Mouse (Mus musculus): ENCODE data around the gene Bfsp2. TPM values are rescaled to one million over a fixed set of nuclear protein-coding genes. Genes with fewer than 3 reads are reported as not detected.

Gene Bfsp2
- total and polyA plus RNA-seq, 2 experiments from 2014 or later: 2.4 to 2.6 TPM

DNA sequence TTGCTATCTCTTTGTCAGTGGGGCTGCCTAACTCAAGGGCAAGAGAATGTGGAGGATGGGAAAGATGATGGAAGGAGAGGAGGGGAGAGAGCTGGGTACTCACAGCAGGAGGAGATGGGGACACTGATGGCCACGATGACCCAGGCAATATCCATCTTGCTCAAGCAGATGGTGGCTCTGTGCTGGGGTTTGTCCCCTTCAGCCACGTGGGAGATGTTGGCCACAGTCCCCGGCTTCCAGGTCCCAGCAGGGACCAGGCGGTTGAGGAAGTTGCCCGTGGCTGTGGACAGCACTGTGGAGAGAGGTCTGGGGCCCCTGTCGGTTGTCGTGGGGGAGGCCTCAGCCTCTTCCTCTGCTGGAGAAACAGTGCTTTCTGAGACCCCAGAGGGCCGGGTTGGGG, 18.5 kb upstream of the Bfsp2 start:
- Histone ChIP-seq H3K9me3 (ENCODE audit: low read length) (no peaks in the 10 kb centered on the region), H3K4me2 (ENCODE audit: low read depth) (no peak overlapping the region), H3K9ac (no peak overlapping the region), H3K4me3 (ENCODE audit: low read depth, low read length) (no peak overlapping the region), H3K4me1 (ENCODE audit: insufficient read depth) (peaks cover 23% of the 10 kb centered on the region), H3K36me3 (ENCODE audit: insufficient read depth) (peaks cover 15% of the 10 kb centered on the region), H3K27ac (ENCODE audit: low read depth, low read length) (no peak overlapping the region), H3K27me3 (ENCODE audit: insufficient read depth, low read length) (no peaks in the 10 kb centered on the region)
- 71% methylated on average over 8 of the region's 8 CpGs for WGBS
- TF ChIP-seq CTCF (IDR thresholded peaks at IDR 0.05; ENCODE audit: low read depth): no peak
- ATAC-seq (no peak), DNase-seq (no peak)

DNA sequence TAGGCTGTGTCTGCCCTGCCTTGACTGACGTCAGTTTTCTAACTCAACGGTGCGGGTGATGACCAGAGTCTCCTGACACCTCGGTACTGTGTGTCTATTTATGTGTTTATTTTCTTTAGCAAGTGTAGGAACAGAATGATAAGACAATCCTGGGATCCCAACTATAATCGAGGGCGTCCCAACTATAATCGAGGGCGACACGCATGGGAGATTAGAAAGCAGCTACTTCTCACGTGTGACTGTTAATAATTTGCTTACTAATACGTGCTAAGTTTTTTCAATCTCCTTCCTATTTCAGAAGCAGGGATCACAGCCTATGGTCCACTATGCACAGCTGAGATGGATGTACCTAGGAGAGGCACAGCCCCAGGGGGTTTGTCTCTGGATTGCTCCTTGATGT, 15.2 kb upstream of the Bfsp2 start:
- H3K4me2 ChIP-seq (ENCODE audit: low read depth): no peak overlapping the region
- H3K4me3 ChIP-seq (ENCODE audit: low read depth, low read length): no peak overlapping the region
- peaks cover 15% of the 10 kb centered on the region for H3K36me3 ChIP-seq (ENCODE audit: insufficient read depth)
- H3K27me3 ChIP-seq (ENCODE audit: insufficient read depth, low read length): no peaks in the 10 kb centered on the region
- ATAC-seq (no peak), DNase-seq (no peak)
- peaks cover 3% of the 10 kb centered on the region; the same call in 1 of the 2 replicates for H3K4me1 ChIP-seq (ENCODE audit: insufficient read depth)
- 85% methylated on average over 11 of the region's 11 CpGs for WGBS
- no peak overlapping the region for H3K27ac ChIP-seq (ENCODE audit: low read depth, low read length)
- no peak overlapping the region for H3K9ac ChIP-seq
- TF ChIP-seq CTCF (IDR thresholded peaks at IDR 0.05; ENCODE audit: low read depth): no peak
- H3K9me3 ChIP-seq (ENCODE audit: low read length): no peaks in the 10 kb centered on the region

DNA sequence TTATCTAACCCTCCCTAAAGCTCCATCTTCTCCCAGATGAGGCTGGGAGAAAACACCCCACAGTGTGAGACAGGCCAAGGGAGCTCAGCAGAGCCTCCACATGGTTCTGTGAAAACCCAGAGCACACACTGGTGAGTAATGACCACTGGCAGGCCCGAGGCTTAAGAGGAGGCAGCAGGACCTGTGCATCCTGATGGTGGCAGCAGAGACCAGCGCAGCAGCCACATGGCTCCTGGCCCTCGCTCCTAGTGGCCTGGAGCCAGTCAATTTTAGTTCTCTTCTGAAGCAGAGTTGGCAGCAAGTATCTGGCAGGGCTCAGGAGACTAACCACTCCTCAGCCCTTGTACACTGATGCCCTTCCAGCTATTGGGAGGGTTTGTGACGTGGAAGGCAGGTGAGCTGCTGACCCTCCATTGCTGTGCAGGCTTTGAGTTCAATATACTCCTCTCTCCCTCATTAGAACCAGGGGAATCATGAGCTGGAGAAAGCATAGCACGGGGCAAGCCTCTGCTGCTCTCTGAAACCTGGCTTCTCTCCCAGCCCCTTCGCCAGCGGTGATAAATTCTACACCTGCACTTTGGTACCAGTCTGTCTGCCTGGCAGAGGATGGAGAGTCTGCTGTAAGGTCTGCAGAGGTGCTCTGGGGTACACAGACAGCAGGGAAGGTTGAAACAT, 14.3 kb upstream of the Bfsp2 start:
- H3K9ac ChIP-seq: no peak overlapping the region
- H3K36me3 ChIP-seq (ENCODE audit: insufficient read depth): peaks cover 13% of the 10 kb centered on the region
- no peaks in the 10 kb centered on the region for H3K27me3 ChIP-seq (ENCODE audit: insufficient read depth, low read length)
- TF ChIP-seq CTCF (IDR thresholded peaks at IDR 0.05; ENCODE audit: low read depth): peak; percentile 98
- 14% methylated on average over 7 of the region's 7 CpGs for WGBS
- ATAC-seq: peak; percentile 90
- H3K4me1 ChIP-seq (ENCODE audit: insufficient read depth): peaks cover 3% of the 10 kb centered on the region; the same call in 1 of the 2 replicates
- no peak overlapping the region for H3K4me3 ChIP-seq (ENCODE audit: low read depth, low read length)
- peak; percentile 92 for DNase-seq
- no peaks in the 10 kb centered on the region for H3K9me3 ChIP-seq (ENCODE audit: low read length)
- no peak overlapping the region for H3K4me2 ChIP-seq (ENCODE audit: low read depth)
- no peak overlapping the region for H3K27ac ChIP-seq (ENCODE audit: low read depth, low read length)

DNA sequence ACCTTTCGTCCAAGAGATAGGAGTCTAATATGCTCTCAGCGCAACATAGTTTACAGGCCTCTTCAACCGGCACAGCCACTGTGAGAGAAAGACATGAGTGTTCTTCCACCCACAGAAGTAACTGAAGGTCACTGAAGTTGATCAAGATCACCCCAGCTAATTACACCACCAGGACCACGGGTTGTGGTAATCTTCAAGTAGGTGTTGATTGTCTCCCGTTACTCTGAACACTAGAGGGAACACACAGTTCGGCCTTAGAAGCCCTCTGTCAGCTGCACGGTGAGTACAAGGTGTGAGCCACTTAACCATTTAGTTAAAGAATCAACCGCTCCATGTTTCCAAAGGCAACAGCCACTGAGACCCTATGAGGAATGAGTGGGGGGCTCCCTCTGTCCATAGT, 11.8 kb upstream of the Bfsp2 start:
- no peak overlapping the region for H3K9ac ChIP-seq
- peaks cover 17% of the 10 kb centered on the region for H3K36me3 ChIP-seq (ENCODE audit: insufficient read depth)
- ATAC-seq: no peak
- WGBS: 81% methylated on average over 8 of the region's 8 CpGs
- no peak for TF ChIP-seq CTCF (IDR thresholded peaks at IDR 0.05; ENCODE audit: low read depth)
- H3K4me3 ChIP-seq (ENCODE audit: low read depth, low read length): no peak overlapping the region
- H3K9me3 ChIP-seq (ENCODE audit: low read length): no peaks in the 10 kb centered on the region
- H3K27ac ChIP-seq (ENCODE audit: low read depth, low read length): no peak overlapping the region
- DNase-seq: no peak
- H3K27me3 ChIP-seq (ENCODE audit: insufficient read depth, low read length): no peaks in the 10 kb centered on the region
- no peak overlapping the region for H3K4me2 ChIP-seq (ENCODE audit: low read depth)
- peaks cover 3% of the 10 kb centered on the region; the same call in 1 of the 2 replicates for H3K4me1 ChIP-seq (ENCODE audit: insufficient read depth)

DNA sequence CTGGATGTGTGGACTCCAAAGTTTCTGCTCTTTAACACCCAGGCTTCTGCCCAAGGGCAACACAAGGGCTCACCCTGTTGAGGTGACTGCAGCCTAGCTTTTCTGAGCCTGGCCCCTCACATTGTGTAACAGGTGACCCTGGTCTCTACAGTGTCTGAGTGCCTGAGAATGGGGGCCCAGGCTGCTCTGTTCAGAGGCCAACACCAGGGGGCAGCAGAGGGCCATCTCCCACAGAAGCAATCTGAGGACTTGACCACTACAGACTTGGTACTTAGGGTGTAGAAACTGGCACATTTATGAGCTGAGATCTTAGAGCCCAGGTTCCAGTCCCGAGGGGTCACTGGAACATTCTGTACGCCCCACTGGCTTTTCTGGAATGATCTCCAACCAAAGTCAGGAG, 10.2 kb upstream of the Bfsp2 start:
- peak; percentile 64; the same call in 1 of the 2 replicates for ATAC-seq
- DNase-seq: peak; percentile 80
- TF ChIP-seq CTCF (IDR thresholded peaks at IDR 0.05; ENCODE audit: low read depth): peak; percentile 95
- no peaks in the 10 kb centered on the region for H3K9me3 ChIP-seq (ENCODE audit: low read length)
- H3K27ac ChIP-seq (ENCODE audit: low read depth, low read length): no peak overlapping the region
- no peak overlapping the region for H3K9ac ChIP-seq
- H3K27me3 ChIP-seq (ENCODE audit: insufficient read depth, low read length): no peaks in the 10 kb centered on the region
- peaks cover 14% of the 10 kb centered on the region; the same call in 1 of the 2 replicates for H3K36me3 ChIP-seq (ENCODE audit: insufficient read depth)
- no peak overlapping the region for H3K4me3 ChIP-seq (ENCODE audit: low read depth, low read length)
- H3K4me1 ChIP-seq (ENCODE audit: insufficient read depth): peaks cover 3% of the 10 kb centered on the region; the same call in 1 of the 2 replicates
- 31% methylated on average over 2 of the region's 2 CpGs for whole genome bisulfite sequencing
- no peak overlapping the region for H3K4me2 ChIP-seq (ENCODE audit: low read depth)

DNA sequence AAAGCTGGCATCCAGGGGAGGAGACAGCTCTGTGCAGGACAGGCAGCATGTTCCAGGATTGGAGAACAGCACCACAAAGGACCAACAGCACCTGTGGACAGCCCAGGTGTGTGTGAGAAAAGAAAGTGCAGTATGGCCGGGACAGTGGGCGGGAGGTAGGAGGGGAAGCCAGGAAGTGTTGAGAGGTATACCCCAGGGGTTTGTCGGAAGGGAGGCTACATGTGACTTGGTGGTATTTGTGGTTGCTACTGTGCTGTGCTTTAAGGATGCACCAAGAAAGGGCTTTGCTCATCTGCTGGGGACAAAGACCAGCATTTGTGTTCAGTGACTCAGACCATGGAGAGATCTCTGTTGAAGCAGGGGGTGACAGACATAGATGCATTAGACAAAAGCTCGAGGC, 9.7 kb upstream of the Bfsp2 start:
- DNase-seq: no peak
- H3K27ac ChIP-seq (ENCODE audit: low read depth, low read length): no peak overlapping the region
- peaks cover 3% of the 10 kb centered on the region; the same call in 1 of the 2 replicates for H3K4me1 ChIP-seq (ENCODE audit: insufficient read depth)
- no peak for TF ChIP-seq CTCF (IDR thresholded peaks at IDR 0.05; ENCODE audit: low read depth)
- WGBS: 90% methylated on average over 4 of the region's 4 CpGs
- H3K4me2 ChIP-seq (ENCODE audit: low read depth): no peak overlapping the region
- no peaks in the 10 kb centered on the region for H3K9me3 ChIP-seq (ENCODE audit: low read length)
- H3K4me3 ChIP-seq (ENCODE audit: low read depth, low read length): no peak overlapping the region
- H3K36me3 ChIP-seq (ENCODE audit: insufficient read depth): peaks cover 14% of the 10 kb centered on the region; the same call in 1 of the 2 replicates
- H3K27me3 ChIP-seq (ENCODE audit: insufficient read depth, low read length): no peaks in the 10 kb centered on the region
- ATAC-seq: no peak
- no peak overlapping the region for H3K9ac ChIP-seq

DNA sequence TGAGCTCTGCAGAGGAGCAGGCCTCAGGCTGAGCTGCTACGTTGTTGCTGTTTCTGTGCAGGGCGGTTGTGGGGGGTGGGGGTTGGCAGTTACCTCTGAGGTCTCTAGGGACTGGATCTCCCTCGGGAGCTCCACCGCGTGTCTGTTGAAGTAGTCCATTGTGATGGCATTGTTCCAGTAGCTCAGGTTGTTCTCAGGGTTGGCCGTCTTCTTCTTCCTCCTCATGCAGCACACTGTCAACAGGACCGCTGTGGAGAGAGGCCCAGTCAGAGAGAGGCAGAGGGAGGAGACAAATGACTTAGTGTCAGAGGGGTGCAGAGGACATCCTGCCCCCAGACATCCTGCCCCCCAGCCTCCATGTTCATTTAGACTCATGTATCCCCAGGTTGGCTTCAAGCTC, 8.9 kb upstream of the Bfsp2 start:
- 67% methylated on average over 7 of the region's 7 CpGs for WGBS
- no peak for TF ChIP-seq CTCF (IDR thresholded peaks at IDR 0.05; ENCODE audit: low read depth)
- DNase-seq: no peak
- Histone ChIP-seq H3K36me3 (ENCODE audit: insufficient read depth) (peaks cover 15% of the 10 kb centered on the region; the same call in 1 of the 2 replicates), H3K9ac (no peak overlapping the region), H3K27me3 (ENCODE audit: insufficient read depth, low read length) (no peaks in the 10 kb centered on the region), H3K9me3 (ENCODE audit: low read length) (no peaks in the 10 kb centered on the region), H3K27ac (ENCODE audit: low read depth, low read length) (no peak overlapping the region), H3K4me2 (ENCODE audit: low read depth) (no peak overlapping the region), H3K4me3 (ENCODE audit: low read depth, low read length) (no peak overlapping the region), H3K4me1 (ENCODE audit: insufficient read depth) (no peaks in the 10 kb centered on the region)
- ATAC-seq: no peak

Measured in forebrain, postnatal 0 days (tissue).